Mouse (Mus musculus) bone marrow, adult 2 months (tissue): ENCODE measurements around the gene Cspg5. TPM values are rescaled to one million over a fixed set of nuclear protein-coding genes. Genes with fewer than 3 reads are reported as not detected.

Experiments
- H3K27ac ChIP-seq: fragments of 200-500 bp; 2 replicates; pipeline ENCODE4 v1.5.1; 2012; ENCODE audit warnings: low read depth, mild to moderate bottlenecking, control low read depth, inconsistent platforms, low read length; ENCODE audit not compliant: control insufficient read depth, poor library complexity, insufficient read depth
- H3K4me1 ChIP-seq: fragments of 200-500 bp; 2 replicates; pipeline ENCODE4 v1.6.1; 2011; ENCODE audit warnings: low read length; ENCODE audit not compliant: control insufficient read depth, insufficient read depth
- H3K4me3 ChIP-seq: fragments of 200-500 bp; replicated peaks from 2 replicates; pipeline ENCODE3; 2011; ENCODE audit warnings: mild to moderate bottlenecking, low read depth, low read length, control low read depth; ENCODE audit not compliant: control insufficient read depth
- CTCF ChIP-seq: fragments of 200-500 bp; IDR thresholded peaks from 2 replicates; pipeline ENCODE4 v1.5.1; 2011; ENCODE audit warnings: low read length, control low read depth; ENCODE audit not compliant: control insufficient read depth, insufficient read depth
- POLR2A ChIP-seq: fragments of 200-500 bp; IDR thresholded peaks from 2 replicates; pipeline ENCODE4 v1.6.1; 2011; ENCODE audit warnings: low read depth, mild to moderate bottlenecking, control low read depth, low read length, borderline replicate concordance; ENCODE audit not compliant: control insufficient read depth
- WGBS: fragments of 180-500 bp; shearing (Covaris S2); methylation state at CpG from one replicate; pipeline ENCODE4 v1.1.7; 2018; 5-methylcytosine and 5-hydroxymethylcytosine counted together
- polyA plus RNA-seq: library from polyadenylated mRNA; stranded (reverse); fragments of >200 nt; gene quantifications from 2 replicates; pipeline ENCODE4 v1.2.4, GENCODE M21; 2011; ENCODE audit warnings: low replicate concordance; ENCODE audit not compliant: missing spikeins, insufficient read depth, insufficient read length

The Cspg5 gene
- polyA plus RNA-seq, 1 experiment, result 2.5 TPM

GRCm38 (mm10) chr9:110229112-110229511 is 14.5 kb upstream of the Cspg5 start:
- Histone ChIP-seq H3K4me3 (no peak overlapping the region), H3K4me1 (no peaks in the 10 kb centered on the region), H3K27ac (no peak overlapping the region)
- no peak for TF ChIP-seq POLR2A
- TF ChIP-seq CTCF, result no peak
- 60% methylated on average over 1 of the region's 1 CpGs for WGBS

- 54% methylated on average over 10 of the region's 10 CpGs for WGBS
- no peaks in the 10 kb centered on the region for H3K4me1 ChIP-seq
- H3K27ac ChIP-seq, result no peak overlapping the region
- H3K4me3 ChIP-seq, result no peak overlapping the region
- TF ChIP-seq POLR2A, result no peak
- no peak for TF ChIP-seq CTCF
Measured at GRCm38 (mm10) chr9:110229566-110230248, 13.9 kb upstream of the Cspg5 start.

GRCm38 (mm10) chr9:110230395-110231071 is 13.1 kb upstream of the Cspg5 start:
- no peak for TF ChIP-seq CTCF
- TF ChIP-seq POLR2A, result no peak
- Histone ChIP-seq H3K4me3 (no peak overlapping the region), H3K4me1 (no peaks in the 10 kb centered on the region), H3K27ac (no peak overlapping the region)
- 82% methylated on average over 16 of the region's 16 CpGs for WGBS

- no peak overlapping the region for H3K27ac ChIP-seq
- no peak for TF ChIP-seq POLR2A
- TF ChIP-seq CTCF, result no peak
- H3K4me1 ChIP-seq, result no peaks in the 10 kb centered on the region
- WGBS, result 75% methylated on average over 6 of the region's 6 CpGs
- H3K4me3 ChIP-seq, result no peak overlapping the region
Measured at GRCm38 (mm10) chr9:110234962-110235361, 8.6 kb upstream of the Cspg5 start.

GRCm38 (mm10) chr9:110244567-110244888 is 945 bp downstream of the Cspg5 start:
- TF ChIP-seq CTCF (no peak), POLR2A (no peak)
- no peak overlapping the region for H3K4me3 ChIP-seq
- no peaks in the 10 kb centered on the region for H3K4me1 ChIP-seq
- 22% methylated on average over 7 of the region's 7 CpGs for WGBS
- no peak overlapping the region for H3K27ac ChIP-seq

- Histone ChIP-seq H3K4me1 (no peaks in the 10 kb centered on the region), H3K4me3 (no peak overlapping the region), H3K27ac (no peak overlapping the region)
- 1% methylated on average over 82 of the region's 93 CpGs for WGBS
- TF ChIP-seq CTCF (no peak), POLR2A (no peak)
Measured at GRCm38 (mm10) chr9:110244889-110245589, 1.5 kb downstream of the Cspg5 start.

- Histone ChIP-seq H3K27ac (no peak overlapping the region), H3K4me3 (no peak overlapping the region), H3K4me1 (no peaks in the 10 kb centered on the region)
- 3% methylated on average over 39 of the region's 40 CpGs for WGBS
- TF ChIP-seq CTCF, result no peak
- TF ChIP-seq POLR2A, result no peak
Measured at GRCm38 (mm10) chr9:110245590-110246320, 2.2 kb downstream of the Cspg5 start.

- H3K4me3 ChIP-seq, result no peak overlapping the region
- no peak overlapping the region for H3K27ac ChIP-seq
- 28% methylated on average over 13 of the region's 13 CpGs for WGBS
- no peaks in the 10 kb centered on the region for H3K4me1 ChIP-seq
- TF ChIP-seq CTCF, result no peak
- TF ChIP-seq POLR2A, result no peak
Measured at GRCm38 (mm10) chr9:110246321-110246640, 2.7 kb downstream of the Cspg5 start.
